Mouse (Mus musculus): ENCODE measurements around the gene Prpf3.
A peak's percentile ranks its signal among the peaks of the same experiment; 100 is the strongest.
"Not testable (repeated sequence)": the region's sequence is repeated elsewhere in the genome, so short reads cannot be mapped to it uniquely, and the experiment has no call there.

Prpf3 gene

GRCm38 (mm10) chr3:95881979-95882815, 26.5 kb upstream of the Prpf3 start, which contains the start of gene Ciart:
Gene Ciart, minus strand, starts transcription at chr3:95882251.
- peak; percentile 80 for DNase-seq (ENCODE audit: low read depth)

DNA sequence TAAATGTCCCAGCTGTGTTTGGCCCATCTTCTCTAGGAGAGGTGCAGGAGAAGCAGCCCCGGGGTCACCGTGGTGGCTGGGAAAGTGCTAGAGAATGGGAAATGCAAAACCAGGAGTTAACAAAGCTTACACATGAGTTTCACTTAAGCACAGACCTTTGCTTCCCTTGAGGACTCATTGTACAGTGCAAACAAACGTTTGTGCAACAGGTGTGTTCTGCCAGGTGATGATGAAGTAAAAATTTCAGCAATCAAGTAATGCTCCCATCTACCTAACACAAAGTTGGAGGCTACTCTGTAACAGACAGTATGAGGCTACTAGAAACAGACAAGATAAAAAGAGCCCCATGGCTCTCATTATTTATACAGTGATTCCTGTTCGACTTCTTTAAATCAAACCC, 23.4 kb upstream of the Prpf3 start:
- DNase-seq (ENCODE audit: low read depth) = no peak

- no peak for DNase-seq (ENCODE audit: low read depth)
These were observed 16.4 kb upstream of the Prpf3 start for GRCm38 (mm10) chr3:95872048-95872447.

- peak; percentile 82 for DNase-seq (ENCODE audit: low read depth)
These were observed 15.7 kb upstream of the Prpf3 start, which contains the start of gene Mrps21 for GRCm38 (mm10) chr3:95871392-95871867. Gene Mrps21, minus strand, starts transcription at chr3:95871519.

DNA sequence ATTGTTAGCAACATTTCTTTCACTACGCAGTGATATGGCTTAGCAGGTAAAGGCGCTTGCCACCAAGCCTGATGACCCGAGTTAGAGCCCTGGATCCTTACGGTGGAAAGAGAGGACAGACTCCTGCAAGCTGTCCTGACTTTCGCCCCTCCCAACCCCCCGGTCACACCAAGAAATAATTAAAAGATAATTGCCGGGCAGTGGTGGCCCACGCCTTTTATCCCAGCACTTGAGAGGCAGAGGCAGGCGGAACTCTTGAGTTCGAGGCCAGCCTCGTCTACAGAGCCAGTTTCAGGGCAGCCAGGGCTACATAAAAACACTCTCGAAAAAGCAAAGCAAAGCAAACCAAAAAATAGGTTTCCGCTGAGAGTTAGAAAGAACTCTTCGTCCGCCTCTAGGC, 15.3 kb upstream of the Prpf3 start:
- DNase-seq (ENCODE audit: low read depth) = no peak

- DNase-seq (ENCODE audit: low read depth) = no peak
These were observed 11.7 kb upstream of the Prpf3 start for GRCm38 (mm10) chr3:95867408-95867807.

- DNase-seq (ENCODE audit: low read depth) = no peak
These were observed 10.4 kb upstream of the Prpf3 start for GRCm38 (mm10) chr3:95866071-95866470.

- no peak for DNase-seq (ENCODE audit: low read depth)
These were observed 9.9 kb upstream of the Prpf3 start for GRCm38 (mm10) chr3:95865571-95865970.

GRCm38 (mm10) chr3:95865050-95865449, 9.4 kb upstream of the Prpf3 start:
- DNase-seq (ENCODE audit: low read depth) = no peak

GRCm38 (mm10) chr3:95863578-95863977, 7.9 kb upstream of the Prpf3 start:
- DNase-seq (ENCODE audit: low read depth) = no peak

- peak; percentile 94 for DNase-seq (ENCODE audit: low read depth)
These were observed 6.1 kb upstream of the Prpf3 start for GRCm38 (mm10) chr3:95861796-95862195.

- peak; percentile 40 for DNase-seq (ENCODE audit: low read depth)
These were observed 5.5 kb upstream of the Prpf3 start for GRCm38 (mm10) chr3:95861216-95861615.

GRCm38 (mm10) chr3:95860323-95860722, 4.6 kb upstream of the Prpf3 start:
- no peak for DNase-seq (ENCODE audit: low read depth)

DNA sequence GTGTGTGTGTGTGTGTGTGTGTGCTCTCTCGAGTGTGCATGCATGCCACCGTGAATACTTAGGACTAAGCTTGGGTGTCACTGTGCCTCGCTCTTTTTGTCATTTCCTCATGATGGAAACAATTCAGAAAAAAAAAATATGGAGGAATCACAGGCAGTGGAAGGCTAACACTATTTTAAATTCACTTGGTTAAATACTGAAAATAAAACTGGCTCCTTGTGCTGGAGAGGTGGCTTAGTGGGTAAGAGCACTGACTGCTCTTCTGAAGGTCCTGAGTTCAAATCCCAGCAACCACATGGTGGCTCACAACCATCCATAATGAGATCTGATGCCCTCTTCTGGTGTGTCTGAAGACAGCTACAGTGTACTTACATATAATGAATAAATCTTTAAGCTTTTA, 2.6 kb upstream of the Prpf3 start:
- not testable (repeated sequence) for DNase-seq (ENCODE audit: low read depth)

DNA sequence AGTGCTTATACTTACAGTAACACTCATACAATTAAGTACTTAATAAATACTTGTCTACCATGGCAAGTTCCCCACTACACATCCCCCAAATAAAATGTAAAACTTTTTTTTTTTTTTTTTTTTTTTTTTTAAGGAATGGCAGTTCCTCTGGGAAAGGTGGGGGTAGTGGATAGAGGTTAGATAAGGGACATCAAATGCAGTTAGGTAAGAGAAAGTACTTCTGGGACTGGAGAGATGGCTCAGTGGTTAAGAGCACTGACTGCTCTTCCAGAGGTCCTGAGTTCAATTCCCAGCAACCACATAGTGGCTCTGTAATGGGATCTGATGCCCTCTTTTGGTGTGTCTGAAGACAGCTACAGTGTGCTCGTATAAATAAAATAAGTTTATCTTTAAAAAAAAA, 1.4 kb upstream of the Prpf3 start:
- DNase-seq (ENCODE audit: low read depth) = not testable (repeated sequence)

DNA sequence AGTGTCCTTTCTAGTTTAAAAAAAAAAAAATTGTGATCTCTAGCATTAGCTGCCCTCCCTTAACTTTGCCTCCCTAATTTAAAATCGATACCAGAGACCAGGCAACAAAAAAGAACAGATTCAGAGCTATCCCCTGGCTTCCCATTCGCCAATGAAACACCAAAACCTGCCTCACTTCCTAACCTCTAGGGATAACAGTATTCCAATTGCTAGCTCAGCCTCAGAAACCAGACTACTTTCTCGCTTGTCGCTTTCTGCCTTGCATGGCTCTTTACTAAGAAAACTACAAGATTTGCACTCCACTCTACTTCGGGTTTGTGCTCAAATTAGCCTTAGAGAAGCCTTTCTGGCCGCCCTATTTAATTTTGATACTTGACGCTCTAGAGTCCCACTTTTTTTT, 430 bp upstream of the Prpf3 start:
- peak; percentile 43 for DNase-seq (ENCODE audit: low read depth)

- no peak for DNase-seq (ENCODE audit: low read depth)
These were observed 4.4 kb downstream of the Prpf3 start for GRCm38 (mm10) chr3:95851317-95851716.

GRCm38 (mm10) chr3:95850611-95851010, 5.1 kb downstream of the Prpf3 start:
- no peak for DNase-seq (ENCODE audit: low read depth)

- DNase-seq (ENCODE audit: low read depth) = no peak
These were observed 13.0 kb downstream of the Prpf3 start for GRCm38 (mm10) chr3:95842503-95843214.

DNA sequence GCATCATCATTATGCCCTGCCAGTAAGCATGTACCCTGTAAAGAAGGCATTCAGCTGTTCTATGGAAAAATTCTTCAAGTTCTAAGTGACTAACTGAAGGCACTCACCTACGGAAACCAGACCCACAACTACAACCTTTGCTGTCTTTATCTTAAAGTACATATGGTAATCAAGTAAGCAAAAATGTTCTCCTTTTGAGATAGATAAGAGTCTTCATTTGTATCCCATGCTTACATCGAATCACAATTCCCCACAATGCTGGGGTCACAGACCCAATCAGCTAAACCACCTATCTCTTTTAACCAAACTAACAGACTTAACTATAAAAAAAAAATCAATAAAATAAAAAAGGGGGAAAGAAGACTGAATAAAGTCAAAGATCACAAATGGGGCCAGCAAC, 16.4 kb downstream of the Prpf3 start:
- no peak for DNase-seq (ENCODE audit: low read depth)

DNA sequence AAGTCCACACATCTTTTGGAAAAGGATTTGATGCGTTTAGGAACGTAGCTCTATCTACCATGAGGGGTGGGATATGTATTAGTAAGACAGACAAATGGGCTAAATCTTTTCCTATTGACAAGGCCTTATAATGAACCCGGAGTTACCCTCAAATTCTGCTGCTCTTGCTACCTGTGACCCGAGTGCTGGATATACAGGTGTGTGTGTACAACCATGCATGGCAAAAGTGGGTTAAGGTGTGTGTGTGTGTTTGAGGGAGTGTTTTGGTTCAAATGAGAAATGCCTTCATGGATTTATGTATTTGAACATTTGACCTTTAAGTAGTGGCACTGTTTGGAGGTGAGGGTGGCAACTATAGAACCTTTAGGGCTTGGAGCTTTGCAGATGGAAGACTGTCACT, 26.6 kb downstream of the Prpf3 start:
- no peak for DNase-seq (ENCODE audit: low read depth)

DNA sequence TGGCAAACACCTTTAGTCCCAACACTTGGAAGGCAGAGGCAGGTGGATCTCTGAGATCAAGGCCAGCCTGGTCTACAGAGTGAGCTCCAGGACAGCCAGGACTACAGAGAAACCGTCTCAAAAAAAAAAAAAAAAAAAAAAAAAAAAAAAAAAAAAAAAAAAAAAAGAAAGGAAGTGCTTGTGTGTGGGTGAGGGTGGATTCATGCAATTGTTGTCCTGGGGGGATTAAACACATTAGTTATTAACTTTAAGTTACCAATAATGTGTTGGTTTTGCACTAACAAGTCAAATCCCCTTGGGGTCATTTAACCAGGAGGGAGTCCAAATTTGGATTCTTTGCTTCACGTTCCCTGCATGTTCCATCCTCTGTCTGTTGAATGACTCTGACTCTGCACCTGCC, 29.4 kb downstream of the Prpf3 start:
- no peak for DNase-seq (ENCODE audit: low read depth)

Data from c-Kit-positive CD71-positive TER-119-negative erythroid progenitor cells, embryonic 14.5 days (primary cell).